Mouse (Mus musculus) left cerebral cortex, postnatal 4 days (tissue): ENCODE data around the gene Fer. TPM values are rescaled to one million over a fixed set of nuclear protein-coding genes. Genes with fewer than 3 reads are reported as not detected.

ENCODE experiments used
- DNase-seq: peaks from one replicate; pipeline ENCODE4 v3.0.0-alpha.2; 2022
- intact Hi-C: fragments of 180-260 bp; cut with DNase I; formaldehyde crosslinking; loops from one replicate; pipeline ENCODE4 v1.15.1; 2025
- total RNA-seq, 2 experiments: library from RNA; stranded (reverse); gene quantifications; 2 replicates each; pipeline ENCODE4 v1.2.3; 2021

Gene Fer
- total RNA-seq, 2 experiments from 2014 or later = 43.3 to 44.6 TPM

- no peak for DNase-seq
- intact Hi-C loops = no loop called here
These were observed 273.2 kb downstream of the Fer start for GRCm38 (mm10) chr17:64135941-64136650.

- DNase-seq = no peak
- intact Hi-C loops = no loop called here
These were observed 275.3 kb downstream of the Fer start for GRCm38 (mm10) chr17:64138036-64138717.

GRCm38 (mm10) chr17:64139231-64139915, 276.5 kb downstream of the Fer start:
- peak; percentile 37 for DNase-seq
- intact Hi-C loops = no loop called here

GRCm38 (mm10) chr17:64140063-64140850, 277.4 kb downstream of the Fer start:
- intact Hi-C loops = no loop called here
- peak; percentile 17 for DNase-seq

- no peak for DNase-seq
- intact Hi-C loops = no loop called here
These were observed 279.0 kb downstream of the Fer start for GRCm38 (mm10) chr17:64141856-64142255.

- intact Hi-C loops = no loop called here
- DNase-seq = no peak
These were observed 283.5 kb downstream of the Fer start for GRCm38 (mm10) chr17:64146409-64146808.

GRCm38 (mm10) chr17:64150717-64151116, 287.9 kb downstream of the Fer start:
- DNase-seq = no peak

GRCm38 (mm10) chr17:64167731-64168130, 304.9 kb downstream of the Fer start:
- no peak for DNase-seq
- intact Hi-C loops = no loop called here

More at GRCm38 (mm10) chr17:64150717-64151116, 287.9 kb downstream of the Fer start:
- intact Hi-C loops = no loop called here

GRCm38 (mm10) chr17:64170019-64170418, 307.2 kb downstream of the Fer start:
- DNase-seq = peak; percentile 19
- intact Hi-C loops = no loop called here

- intact Hi-C loops = no loop called here
- no peak for DNase-seq
These were observed 309.6 kb downstream of the Fer start for GRCm38 (mm10) chr17:64172474-64172873.

GRCm38 (mm10) chr17:64180546-64180945, 317.7 kb downstream of the Fer start:
- no peak for DNase-seq
- intact Hi-C loops = no loop called here

- intact Hi-C loops = no loop called here
- no peak for DNase-seq
These were observed 318.4 kb downstream of the Fer start for GRCm38 (mm10) chr17:64181291-64181690.

GRCm38 (mm10) chr17:64182599-64182998, 319.7 kb downstream of the Fer start:
- intact Hi-C loops = no loop called here
- no peak for DNase-seq

GRCm38 (mm10) chr17:64183196-64183595, 320.3 kb downstream of the Fer start:
- no peak for DNase-seq
- intact Hi-C loops = no loop called here

Other genes starting within 250 kb of the Fer start
- gene A930002H24Rik, start 729 bp downstream of the Fer start, total RNA-seq = 1 to 10 TPM; 1.4 to 1.5 TPM